Mouse (Mus musculus): Measurements from ENCODE around the gene Lrrc27.

Gene Lrrc27

DNA sequence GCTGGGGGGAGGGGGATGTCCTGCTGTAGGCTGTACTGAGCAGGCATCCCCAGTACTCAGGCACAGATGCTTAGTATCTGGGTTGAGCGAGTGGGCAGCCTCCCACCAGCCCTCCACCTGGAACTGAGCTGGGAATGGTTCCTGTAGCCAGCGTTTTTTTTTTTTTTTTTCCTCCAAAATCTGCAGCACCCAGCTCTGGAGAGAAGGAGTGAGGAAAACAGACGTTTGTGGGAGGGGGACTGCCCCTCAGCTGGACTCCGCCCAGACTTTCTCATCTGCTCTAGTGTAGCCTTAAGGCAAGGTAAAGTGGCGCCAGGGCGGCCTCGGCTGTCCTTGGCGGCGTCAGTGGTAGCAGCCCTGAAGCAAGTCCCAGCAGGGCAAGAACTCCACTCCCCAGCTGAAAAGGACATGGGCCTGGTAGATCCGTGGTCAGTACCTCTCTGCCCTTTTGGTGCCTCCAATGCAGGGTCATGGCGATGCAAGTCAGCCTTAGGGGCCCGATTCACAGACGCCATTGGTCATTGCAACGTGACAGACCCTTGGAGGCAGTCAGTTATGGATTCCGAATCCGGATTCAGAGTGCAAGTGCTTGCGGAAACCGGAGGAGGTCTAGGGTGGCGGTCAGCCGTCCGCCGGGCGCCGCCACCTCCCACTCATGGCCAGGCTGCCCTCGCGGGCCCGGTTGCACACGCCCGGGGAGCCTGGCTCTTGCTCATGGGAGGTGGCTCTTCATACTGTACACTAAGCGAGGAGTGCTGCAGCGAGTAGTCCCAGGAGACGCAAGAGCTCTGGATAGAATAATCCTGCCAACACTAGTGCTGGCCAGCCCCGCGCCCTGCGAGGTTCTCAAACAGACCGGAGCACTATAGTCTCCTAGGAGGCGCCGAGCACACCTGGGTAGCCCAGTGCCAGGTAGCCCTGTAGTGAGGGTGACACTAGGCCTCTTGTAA, 34.4 kb downstream of the Lrrc27 start:
- DNase-seq = peak; percentile 52

DNA sequence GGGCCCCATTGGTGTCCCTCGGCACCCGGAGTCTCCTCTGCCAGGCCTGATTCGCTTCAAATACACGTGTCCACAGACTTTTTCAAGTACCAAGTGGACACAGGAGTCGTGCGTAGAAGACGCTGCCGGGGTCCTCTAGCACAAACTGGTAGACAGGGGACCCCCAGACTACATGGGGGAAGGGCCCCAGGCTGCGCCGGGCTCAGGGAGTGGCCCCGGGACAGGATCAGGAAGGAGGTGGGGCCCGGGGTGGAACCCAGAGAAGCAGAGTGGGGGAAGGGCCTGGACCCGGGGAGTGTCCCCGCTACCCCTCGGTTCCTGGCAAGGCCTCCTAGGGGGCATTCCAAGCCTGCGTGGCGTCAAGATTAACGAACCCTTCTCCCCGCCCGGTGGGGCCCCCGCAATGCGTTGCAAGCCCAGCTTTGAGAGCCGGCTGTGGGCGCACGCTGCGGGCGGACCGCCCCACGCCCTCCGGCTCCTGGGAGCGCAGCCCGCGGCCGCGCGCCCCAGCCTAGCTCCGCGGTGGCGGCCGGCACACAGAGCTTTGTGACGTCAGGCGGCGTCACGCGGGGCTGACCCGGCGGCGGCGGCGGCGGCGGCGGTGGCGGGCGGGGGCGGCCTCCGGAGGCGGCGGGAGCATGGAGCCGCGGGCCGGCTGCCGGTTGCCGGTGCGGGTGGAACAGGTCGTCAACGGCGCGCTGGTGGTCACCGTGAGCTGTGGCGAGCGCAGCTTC, 35.3 kb downstream of the Lrrc27 start, which contains the start of gene Pwwp2b:
Pwwp2b (plus strand) TSS at position 602 of the 734 bp plus-strand sequence.
- DNase-seq = peak; percentile 69

DNA sequence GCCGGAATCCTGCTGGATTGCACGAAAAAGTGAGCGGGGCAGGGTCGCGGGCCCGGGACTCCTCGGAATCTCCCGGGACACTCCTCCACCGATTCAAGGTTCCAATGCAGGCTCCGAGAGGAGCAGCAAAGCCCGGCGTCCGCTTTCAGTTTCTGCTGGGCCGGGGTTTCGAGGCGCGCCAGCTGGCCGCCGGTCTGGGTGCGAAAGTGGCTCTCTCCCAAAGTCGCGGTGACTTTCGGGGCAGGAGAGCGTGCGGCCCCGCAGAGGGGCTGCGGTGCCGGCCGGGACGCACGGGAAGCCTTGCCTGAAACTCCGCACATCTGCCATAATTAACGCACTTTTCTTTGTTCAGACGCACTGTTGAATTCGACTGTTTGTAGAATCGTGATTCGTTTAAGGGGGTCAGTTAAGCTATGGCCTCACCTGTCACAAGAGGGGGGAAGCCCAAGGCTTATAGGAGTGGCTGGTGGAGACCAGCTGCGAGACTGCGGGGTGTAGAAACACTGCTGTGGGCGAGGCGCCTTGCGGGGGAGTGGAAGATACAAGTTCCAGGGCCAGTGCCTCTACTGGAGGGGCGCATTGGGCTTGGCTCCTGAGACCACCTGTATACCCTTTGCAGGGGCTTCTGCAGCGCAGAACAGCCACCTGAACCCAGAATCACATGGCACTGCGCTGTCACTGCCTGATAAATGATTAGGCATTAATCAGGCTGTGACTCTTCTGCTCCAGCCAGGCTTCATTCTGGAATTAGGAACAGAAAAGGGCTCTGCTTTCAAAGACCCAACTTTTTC, 36.0 kb downstream of the Lrrc27 start:
- no peak for DNase-seq

DNA sequence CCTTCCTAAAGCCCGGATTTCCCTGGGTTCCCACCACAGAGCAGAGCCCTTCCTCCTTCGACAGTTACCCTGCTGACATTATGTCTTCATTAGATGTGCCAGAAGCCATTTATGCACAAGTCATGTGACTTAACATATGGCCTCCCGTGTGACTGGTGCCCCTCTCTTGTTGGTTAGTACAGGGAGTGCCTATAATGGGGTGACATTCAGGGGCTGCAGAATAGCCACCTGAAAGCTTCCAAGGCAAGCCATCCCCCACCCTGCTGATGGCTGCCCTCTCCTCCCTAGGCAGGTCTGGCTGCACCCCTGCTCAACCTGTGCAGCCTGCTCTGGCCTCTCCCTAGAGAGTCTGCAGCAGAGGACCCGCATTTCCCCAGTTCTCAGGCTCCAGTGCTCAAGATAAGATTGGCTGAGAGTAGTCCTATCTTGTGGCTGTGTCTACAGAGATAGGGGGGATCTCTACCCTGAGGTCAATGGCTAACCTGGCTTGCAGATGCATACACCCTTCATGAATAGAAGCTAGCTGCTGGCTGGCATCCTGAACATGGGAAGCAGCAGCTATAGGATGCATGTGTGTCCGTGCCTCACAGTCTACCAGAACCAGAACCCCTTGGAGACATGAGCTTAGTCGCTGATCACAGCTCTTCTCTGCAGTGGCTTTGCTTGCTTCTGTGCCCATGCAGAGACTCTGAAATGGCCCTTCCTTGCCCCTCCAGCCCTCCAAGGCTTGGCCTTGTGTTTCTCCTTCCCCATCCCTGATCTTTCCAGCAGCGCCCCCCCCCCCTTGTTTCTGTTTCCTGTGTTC, 36.8 kb downstream of the Lrrc27 start:
- DNase-seq = no peak

DNA sequence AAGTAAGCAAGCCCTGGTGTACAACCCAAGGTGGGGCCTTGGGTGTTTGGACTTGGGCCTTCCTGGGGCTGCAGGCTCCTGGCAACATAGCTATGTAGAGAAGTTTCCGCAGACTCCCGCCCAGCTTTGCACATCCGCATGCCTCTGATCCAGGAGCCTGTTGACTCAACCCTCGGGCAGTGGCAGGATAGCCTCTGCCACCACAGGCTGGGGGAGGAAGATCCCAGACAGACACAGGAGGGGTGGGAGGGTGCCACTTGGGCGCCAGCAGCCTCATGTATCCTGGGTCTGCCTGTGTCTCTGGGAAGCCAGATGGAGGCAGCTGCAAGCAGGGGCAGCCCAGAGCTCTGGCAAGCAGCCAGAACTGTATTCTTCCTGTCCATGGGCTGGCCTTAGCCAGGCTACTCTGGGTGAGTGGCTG, 39.1 kb downstream of the Lrrc27 start:
- DNase-seq = peak; percentile 45

DNA sequence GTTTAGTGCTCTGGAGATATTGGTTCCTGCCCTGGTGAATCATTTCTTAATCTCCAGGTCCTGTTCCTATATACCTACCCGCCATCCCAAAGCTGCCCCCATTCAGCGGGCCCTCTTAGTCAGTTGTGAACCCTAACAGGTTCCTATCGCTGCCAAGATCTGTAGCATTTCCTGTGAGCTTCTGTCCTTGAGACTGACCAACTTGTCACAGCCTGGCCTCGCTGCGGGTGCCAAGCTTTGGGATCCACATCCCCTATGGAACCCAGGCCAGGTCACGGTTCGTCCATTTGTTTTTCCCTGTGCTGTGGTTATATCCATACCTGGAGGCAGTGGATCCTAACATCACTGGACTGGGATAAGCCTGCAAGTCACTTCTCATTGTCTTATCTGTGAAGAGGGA, 39.8 kb downstream of the Lrrc27 start:
- DNase-seq = no peak

DNA sequence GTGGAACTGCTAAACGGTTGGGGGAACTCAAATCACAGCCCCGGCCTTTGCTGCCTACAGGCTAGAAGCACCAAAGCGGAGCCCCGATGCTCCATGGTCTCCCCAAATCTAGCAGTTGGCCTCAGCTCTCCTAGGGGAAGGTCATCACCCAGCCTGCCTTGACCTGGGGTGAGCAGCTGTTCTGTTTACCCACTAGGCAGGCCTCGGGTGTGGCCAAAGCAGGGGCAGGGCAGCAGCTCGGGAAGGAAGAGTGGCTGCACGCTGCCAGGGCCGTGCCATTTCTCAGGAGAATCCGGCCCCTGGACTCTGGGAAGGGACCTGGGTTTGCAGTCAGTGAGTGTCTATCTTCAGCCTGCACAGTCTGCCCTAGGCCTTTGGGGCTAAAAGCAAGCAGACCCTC, 40.2 kb downstream of the Lrrc27 start:
- no peak for DNase-seq

DNA sequence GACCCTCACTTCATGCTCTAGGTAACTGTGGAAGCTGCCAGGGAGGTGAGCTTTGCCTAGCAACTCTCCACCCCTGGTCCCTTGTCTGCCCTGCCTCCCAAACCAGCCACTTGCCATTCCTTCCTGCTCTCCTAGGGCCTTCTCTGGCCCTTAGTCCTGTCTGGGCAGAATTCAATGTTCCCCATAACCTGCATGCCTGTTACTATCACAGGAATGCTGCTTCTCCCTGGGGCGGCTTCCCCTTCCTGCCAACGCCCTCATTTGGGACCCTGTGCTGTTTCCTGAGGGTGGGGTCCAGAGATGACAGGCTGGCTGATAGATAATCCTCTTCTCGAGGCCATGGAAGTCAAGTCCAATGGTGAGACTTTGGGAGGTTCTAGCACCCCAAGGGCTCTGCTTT, 40.7 kb downstream of the Lrrc27 start:
- no peak for DNase-seq

DNA sequence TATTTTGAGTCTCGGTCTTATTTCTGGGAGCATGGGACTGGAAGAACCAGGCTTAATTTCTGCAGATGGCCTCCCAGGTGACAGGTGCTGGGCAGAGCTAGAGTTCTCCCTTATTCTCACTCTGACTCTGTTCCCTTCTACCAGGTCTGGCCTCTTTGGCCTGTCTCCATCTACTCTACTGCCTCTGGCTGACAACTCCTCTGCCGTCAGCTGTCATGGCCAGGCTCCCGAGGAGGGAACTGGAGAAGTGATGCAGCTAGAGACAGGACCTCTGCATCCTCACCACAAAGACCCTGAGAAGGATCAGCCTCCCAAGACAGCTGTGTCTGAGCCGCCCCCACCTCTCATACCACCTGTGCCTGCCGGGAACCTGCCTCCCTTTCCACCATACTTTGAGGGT, 41.8 kb downstream of the Lrrc27 start:
- DNase-seq = no peak

DNA sequence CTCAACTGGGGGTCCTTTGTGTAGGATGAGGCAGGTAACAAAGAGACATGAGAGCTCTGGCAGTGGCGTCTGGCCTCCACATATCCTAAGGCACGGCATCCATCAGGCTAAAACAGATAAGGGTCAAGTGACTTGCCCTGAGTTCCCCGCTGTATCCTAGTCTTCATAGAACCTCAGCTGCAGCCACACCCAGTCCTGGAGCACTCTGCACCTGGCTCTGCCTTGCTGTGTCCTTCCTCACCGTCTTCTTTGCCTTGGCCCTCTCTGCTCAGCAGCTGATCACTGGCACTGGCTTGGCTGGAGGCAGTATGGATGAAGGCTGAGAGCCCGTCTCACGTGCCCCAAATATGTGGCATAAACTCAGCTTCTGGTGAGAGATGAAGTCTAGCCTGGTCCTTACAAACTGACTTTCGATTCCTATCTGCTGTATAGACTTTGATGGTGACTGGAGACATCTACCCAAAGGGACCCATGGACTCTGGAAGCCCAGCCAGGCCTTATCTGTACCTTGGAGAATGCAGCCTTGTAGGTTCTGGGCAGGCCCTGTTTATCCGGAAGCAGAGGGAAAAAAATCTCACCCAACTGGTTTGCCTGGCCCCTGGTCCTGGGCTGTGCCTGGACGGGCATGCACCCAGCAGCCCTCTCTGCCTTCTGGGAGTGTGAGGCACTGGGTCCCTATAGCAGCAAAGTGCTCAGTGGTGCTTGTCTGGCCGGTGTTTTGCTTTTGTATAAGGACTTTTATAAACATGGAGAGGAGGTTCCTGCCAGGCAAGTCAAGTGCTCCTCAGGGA, 45.2 kb downstream of the Lrrc27 start:
- DNase-seq = no peak

DNA sequence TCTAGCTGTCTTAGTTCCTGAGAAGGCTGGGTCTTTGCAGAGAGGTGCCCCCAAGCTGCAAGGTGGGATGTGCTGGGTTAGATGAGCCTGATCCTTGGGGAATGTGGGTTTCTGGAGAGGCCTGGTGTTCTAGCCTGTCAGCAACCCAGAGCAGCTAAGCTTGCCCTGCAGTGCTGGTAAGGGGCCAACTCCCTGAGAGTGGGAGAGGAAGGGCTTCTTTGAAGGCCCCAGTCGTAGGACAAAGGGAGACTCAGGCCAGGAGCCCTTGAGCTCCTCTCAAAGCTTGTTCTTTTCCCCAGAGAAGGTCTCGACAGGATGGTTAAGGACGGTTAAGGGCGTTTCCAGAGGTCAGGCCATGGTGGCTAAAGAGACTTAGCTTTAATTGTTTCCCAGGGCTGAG, 51.5 kb downstream of the Lrrc27 start:
- no peak for DNase-seq

DNA sequence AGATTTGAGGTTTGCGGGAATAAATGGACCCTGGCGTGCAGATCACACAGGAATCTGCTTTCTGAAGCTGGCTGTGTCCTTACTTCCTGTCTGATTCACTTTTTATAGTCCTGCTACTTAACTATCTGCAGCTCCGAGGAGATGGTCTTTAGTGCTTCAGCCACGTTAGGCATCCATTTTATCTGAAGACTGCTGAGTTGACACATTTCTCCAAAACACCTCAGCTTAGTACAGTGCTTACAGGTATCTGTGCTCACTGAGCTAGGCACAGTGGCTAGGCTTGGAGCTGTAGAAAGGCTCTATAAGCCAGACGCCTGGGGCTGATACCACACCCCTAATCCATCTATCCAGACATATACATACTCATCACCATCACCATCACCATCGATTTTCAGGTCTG, 52.8 kb downstream of the Lrrc27 start:
- no peak for DNase-seq

DNA sequence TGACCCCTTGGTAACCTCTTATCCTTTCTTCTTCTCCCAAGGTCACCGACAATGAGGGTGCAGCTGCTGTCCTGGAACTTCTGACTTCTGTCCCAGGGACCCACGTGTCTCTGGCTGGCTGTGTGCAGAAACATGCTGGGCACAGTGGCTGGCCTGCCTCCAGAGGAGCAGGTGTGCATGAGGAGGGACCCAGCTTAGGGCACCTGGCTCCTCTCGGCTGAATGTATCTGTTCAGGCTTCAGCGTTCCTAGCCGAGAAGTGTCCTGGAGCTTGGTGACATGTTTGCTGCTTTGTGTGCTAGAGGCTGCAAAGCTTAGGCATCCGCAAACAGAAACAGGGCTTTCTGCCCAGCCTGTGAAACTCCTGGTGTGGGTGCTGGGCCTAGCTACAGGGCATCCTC, 53.6 kb downstream of the Lrrc27 start:
- no peak for DNase-seq

DNA sequence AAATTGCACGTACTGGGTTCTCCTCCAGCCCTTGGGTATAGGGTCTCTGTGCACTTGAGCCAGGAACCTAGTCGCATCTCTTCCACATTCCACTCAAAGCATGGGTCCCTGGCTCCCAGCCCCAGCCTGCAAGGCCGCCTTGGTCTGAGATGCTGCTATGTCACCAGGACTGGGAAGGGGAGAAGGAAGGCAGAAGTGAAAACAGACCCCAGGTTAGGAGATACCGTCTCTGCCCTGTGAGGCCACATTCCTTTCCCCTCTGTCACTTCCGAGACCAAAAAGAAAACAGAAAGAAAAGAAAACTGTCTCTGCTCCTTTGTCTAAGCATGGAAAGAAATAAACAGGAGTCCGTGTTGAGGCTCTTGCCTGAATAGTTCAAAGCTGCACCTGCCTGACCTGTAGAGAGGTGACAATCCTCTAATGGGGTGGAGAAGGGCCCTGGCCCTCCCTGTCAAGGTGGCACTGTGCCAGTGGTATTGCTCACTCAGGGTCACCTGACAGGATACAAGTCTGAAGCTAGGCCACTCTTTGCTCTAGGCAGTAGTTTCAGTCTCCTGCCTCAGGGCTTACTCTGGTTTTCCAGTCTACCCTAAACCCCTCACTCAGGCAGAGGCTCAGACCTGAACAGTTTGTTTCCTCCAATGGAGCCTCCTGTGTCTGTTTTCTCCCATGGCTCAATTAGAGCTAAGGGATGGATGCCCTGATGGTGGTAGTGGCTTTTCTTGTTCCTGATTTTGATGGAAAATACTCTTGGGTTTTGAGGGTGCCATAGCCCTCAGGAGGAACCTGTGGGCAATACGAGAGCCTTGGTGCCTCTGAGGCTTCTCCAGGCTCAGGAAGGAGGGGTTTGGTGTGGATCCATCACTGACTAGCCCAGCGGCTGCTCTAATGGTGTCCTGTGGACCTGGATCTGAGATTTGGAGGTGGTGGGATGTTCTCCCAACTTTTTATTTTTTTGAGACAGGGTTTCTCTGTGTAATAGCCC, 54.4 kb downstream of the Lrrc27 start:
- no peak for DNase-seq

DNA sequence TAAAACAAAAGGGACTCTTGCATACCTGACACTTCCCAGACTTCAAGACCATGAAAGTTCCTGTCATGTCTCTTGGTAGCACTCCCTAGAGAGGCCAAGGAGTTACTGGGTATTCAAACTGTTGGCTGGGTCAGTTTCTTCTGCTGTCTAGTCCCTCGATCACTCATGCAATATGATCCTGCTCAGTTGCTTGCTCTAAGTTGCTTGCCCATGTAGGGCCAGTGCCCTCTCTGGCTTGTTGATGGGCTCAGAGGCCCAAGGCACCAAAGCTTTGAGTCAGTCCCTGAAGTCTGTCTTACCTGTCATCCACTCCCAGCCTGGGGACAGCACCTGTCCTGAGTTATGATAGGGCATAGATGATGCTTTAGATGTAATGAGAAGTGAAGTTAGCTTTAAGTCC, 58.0 kb downstream of the Lrrc27 start:
- DNase-seq = no peak

DNA sequence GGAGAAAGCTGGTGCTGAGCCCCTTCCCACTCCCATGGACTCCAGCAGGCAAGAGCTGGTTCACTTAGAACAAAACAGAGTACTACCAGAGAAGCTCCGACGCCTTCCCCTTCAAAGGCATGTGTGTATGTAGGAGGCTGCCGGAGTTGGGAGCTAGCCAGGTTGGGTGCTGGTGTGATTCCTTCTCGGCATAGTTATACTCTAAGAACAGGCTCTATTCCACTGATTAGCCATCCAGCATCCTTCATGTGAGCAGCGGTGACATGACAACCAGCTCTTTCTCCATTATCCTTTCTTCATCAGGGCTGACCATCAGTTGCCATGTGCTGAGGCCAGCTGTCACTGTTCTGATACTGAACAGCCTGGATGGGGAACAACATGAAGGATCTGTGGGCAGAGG, 59.1 kb downstream of the Lrrc27 start:
- peak; percentile 79 for DNase-seq

DNA sequence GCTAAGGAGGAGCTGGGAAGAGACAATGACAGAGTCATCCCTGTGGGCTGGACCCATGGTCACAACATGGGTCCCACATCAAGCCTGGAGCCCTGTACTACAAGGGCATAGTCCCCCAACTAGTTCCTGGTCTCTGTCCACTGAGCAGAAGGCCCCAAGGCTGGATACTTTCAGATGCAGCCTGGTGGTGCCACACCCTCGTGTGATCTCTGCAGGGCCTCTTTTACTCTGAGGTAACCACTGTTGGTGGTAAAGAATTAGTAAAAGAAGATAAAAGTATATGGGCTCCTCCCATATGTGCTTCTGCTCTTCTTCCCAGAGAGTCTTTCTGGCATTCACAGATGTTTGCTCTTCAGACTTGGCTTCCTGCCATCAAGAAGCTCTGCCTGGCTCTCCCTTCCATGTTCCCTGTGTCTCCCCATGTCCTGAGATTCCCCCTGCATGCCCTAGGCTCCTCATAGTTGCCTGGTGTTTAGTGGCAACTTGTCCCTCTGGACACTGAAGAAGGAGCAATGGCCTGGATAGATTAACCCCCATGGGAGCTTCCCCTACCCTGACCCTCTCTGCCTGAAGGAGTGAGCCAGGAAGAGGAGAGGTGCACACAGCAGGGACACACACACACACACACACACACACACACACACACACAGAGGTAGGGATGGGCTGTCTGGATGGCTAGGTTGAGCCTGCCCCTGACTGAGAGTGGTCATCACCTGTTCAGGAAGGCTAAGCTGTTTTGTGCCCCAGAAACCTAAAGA, 60.0 kb downstream of the Lrrc27 start:
- no peak for DNase-seq

DNA sequence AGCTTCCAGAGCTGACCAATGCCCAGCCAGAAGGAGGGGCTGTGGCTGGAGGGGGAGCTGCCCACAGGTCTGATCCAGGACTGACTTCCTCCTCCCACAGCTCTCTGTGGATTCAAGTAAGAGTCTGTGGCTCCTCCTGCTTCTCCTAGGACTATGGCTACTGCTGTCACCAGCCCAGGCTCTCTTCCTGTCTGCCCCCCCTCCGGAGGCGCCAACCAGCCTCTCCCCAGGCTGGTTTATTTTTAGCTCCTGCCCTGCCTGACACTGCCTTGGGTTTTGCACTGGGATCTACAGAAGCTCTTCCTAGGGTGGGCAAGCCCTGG, 60.6 kb downstream of the Lrrc27 start:
- no peak for DNase-seq

DNA sequence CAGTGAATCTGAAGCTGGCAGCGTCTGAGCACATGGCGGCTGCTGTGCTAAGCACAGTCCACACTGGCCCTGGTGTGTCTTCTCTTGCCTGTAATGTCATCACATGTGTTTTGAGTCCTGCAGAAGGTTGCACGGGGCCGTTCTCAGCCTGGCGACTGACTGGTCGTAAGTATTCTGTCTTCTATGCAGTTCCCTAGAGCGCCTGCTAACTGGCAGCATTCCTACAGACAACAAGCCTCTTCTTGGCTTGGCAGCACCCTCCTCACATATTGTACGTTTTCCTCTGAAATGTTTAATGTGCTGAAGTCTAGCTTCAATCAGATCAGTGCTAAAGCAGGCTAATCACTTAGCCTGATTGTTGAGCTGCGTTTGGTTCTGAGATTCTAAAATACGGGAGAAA, 62.8 kb downstream of the Lrrc27 start:
- DNase-seq = no peak

DNA sequence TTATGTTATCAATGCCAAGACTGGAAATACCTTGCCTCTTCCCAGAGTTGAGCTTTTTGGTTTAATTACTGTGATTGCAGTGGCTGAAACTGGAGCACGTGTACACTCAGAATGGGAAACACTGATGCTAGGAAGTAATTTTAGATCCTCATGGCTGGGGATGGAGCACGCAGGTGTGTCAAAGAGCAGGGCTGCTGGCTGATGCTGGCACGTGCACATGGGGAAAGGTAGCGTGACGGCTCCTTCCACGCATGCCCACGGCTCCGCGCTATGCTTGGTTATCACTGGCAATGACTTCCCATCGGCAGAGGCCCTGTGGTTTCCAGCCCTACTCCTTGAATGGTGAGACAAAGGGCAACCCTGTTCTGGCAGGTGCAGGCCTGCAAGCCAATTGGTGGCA, 63.4 kb downstream of the Lrrc27 start:
- no peak for DNase-seq
